ENCODE assay signal across 12 mouse cellular contexts in the genomic region with DNA sequence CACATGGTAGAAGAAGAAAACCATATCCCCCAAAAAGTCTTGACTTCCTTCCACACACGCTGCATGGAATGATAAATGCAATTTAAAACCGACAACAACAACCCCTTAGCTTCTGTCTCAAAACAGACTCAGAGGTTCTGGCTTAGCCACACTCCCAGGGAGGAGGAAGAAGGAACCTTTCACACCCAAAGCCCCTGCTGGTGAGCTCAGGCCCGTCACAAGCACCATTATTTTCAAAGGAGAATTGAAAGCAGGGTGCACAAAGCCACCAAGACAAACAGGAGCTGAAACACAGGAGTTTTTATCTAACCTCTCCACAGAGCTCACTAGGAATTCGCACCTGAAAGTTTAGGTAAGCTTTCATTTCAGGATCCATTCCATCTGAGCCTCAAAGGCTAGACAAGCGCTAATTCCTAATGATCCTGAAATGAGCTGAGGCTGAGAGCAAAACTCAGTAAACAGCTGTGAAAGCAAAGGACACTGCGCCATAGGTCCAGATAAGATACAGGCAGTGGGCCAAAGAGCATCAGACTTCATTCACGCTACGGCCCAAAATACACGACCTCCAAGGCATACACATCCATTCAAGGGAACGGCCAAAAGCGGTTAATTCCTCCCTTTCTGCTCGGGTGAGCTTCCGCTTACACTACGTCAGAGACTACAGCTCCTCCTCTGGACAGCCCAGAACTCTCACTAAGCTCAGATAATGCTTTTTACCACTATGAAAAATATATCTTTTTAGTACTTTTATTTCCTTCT. TPM values are rescaled to one million over a fixed set of nuclear protein-coding genes. Genes with fewer than 3 reads are reported as not detected.
DNase-seq lines count a peak whose midpoint lies in the region.
"Had no signal": no experiment of that assay in that cellular context is flagged by ENCODE, and none has a peak within 500 bp of the region (broad histone marks: within the 10 kb centered on the region; RNA-seq: fewer than 3 reads in every experiment).

No protein-coding gene starts in this region.

- peak; percentile 17 for DNase-seq in adrenal gland, adult 2 months
- DNase-seq in adrenal gland, postnatal 25 days, result no peak
- DNase-seq in kidney, postnatal 10 days, result peak; percentile 25
- DNase-seq in kidney, postnatal 36 days, result no peak
- DNase-seq in R1 (ENCODE audit: low read depth, low spot score), result peak; percentile 23
- peak; percentile 30 to 34 for DNase-seq in heart, postnatal 10 days
- no peak for DNase-seq in neural tube, embryonic 10.5 days (ENCODE audit: extremely low spot score, low spot score)
- no peak for DNase-seq in gastrocnemius, postnatal 14 days
- DNase-seq: cerebellum, adult 11 months; kidney, adult 9 months; right cerebral cortex, adult 18-20 months; thymus, postnatal 36 days had no signal

- intact Hi-C loops in heart, postnatal 10 days (cut with DNase I), result loop anchor here (10.0 kb wide), 1 partner anchor 593 kb away; a partner anchor contains a TSS
- intact Hi-C loops in gastrocnemius, postnatal 14 days (cut with DNase I; ENCODE audit: low total_unique reads), result no loop called here

RNA-seq across cellular contexts. Expression of a gene that starts 7.6 kb away (rescaled TPM):
- 10 to 100 TPM; 46.8 to 57.2 TPM for total RNA-seq in adrenal gland, adult 2 months (2021)
- polyA plus RNA-seq in adrenal gland, adult 2 months (2012; rRNA removed), result 5.4 and 6.6 TPM in 2 replicates
- total RNA-seq in adrenal gland, postnatal 25 days (2021), result 61.0 and 63.3 TPM in 2 replicates
- total RNA-seq in heart, postnatal 10 days (2021), result 10 to 100 TPM; 45.3 to 45.5 TPM
- total RNA-seq in gastrocnemius, postnatal 14 days (2021), result 10 to 100 TPM; 43.5 to 44.8 TPM

RNA-seq across cellular contexts. Expression of a gene that starts 38.8 kb away (rescaled TPM):
- total RNA-seq in adrenal gland, adult 2 months (2021), result 100 to 1,000 TPM; 151 to 165 TPM
- 26.6 and 28.9 TPM in 2 replicates for polyA plus RNA-seq in adrenal gland, adult 2 months (2012; rRNA removed)
- 164 and 196 TPM in 2 replicates for total RNA-seq in adrenal gland, postnatal 25 days (2021)
- total RNA-seq in heart, postnatal 10 days (2021), result 100 to 1,000 TPM; 106 to 112 TPM
- 10 to 100 TPM; 65.5 to 69.2 TPM for total RNA-seq in gastrocnemius, postnatal 14 days (2021)

RNA-seq across cellular contexts. Expression of a gene that starts 44.3 kb away (rescaled TPM):
- total RNA-seq in adrenal gland, adult 2 months (2021), result 100 to 1,000 TPM; 187 to 191 TPM
- 3.5 and 4.5 TPM in 2 replicates for polyA plus RNA-seq in adrenal gland, adult 2 months (2012; rRNA removed)
- 168 and 178 TPM in 2 replicates for total RNA-seq in adrenal gland, postnatal 25 days (2021)
- total RNA-seq in heart, postnatal 10 days (2021), result 100 to 1,000 TPM; 125 to 138 TPM
- 100 to 1,000 TPM; 101 to 108 TPM for total RNA-seq in gastrocnemius, postnatal 14 days (2021)

Comparison
In these comparisons a context has a peak if more than half of its experiments do, and no peak if none do; other contexts are left out.
1. DNase-seq: peak in adrenal gland, adult 2 months (single experiment), kidney, postnatal 10 days (single experiment), R1 (single experiment) and heart, postnatal 10 days (2 of 2); none in adrenal gland, postnatal 25 days (single experiment), kidney, postnatal 36 days (0 of 2), neural tube, embryonic 10.5 days (single experiment) and gastrocnemius, postnatal 14 days (single experiment).